Mouse (Mus musculus) limb, embryonic 13.5 days (tissue): Measurements from ENCODE around the gene Faap20. TPM values are rescaled to one million over a fixed set of nuclear protein-coding genes. Genes with fewer than 3 reads are reported as not detected.

Experiments used
- ATAC-seq: fragments of 200-750 bp; cut with Nextera tagmentation; 2 replicates; pipeline ENCODE4 v1.8.0; 2017; ENCODE audit warnings: low read depth, moderate number of reproducible peaks, moderate TSS enrichment; ENCODE audit not compliant: low FRiP score
- H3K27ac ChIP-seq: fragments of 300-500 bp; sonication (generic); 2 replicates; pipeline ENCODE4 v1.5.1; 2015; ENCODE audit warnings: inconsistent platforms, mild to moderate bottlenecking, moderate library complexity
- H3K27me3 ChIP-seq: fragments of 300-500 bp; sonication (generic); 2 replicates; pipeline ENCODE4 v1.6.1; 2015; ENCODE audit warnings: mild to moderate bottlenecking, inconsistent platforms
- H3K36me3 ChIP-seq: fragments of 300-500 bp; sonication (generic); 2 replicates; pipeline ENCODE4 v1.6.1; 2015; ENCODE audit warnings: inconsistent platforms, mild to moderate bottlenecking, moderate library complexity
- H3K4me1 ChIP-seq: fragments of 300-500 bp; sonication (generic); 2 replicates; pipeline ENCODE4 v1.6.1; 2015; ENCODE audit warnings: inconsistent platforms
- H3K4me2 ChIP-seq: fragments of 300-500 bp; sonication (generic); replicated peaks from 2 replicates; pipeline ENCODE4 v1.6.1; 2015; ENCODE audit warnings: inconsistent platforms, mild to moderate bottlenecking, moderate library complexity
- H3K4me3 ChIP-seq: fragments of 300-500 bp; sonication (generic); 2 replicates; pipeline ENCODE4 v1.5.1; 2015; ENCODE audit warnings: moderate library complexity, mild to moderate bottlenecking, inconsistent platforms
- H3K9ac ChIP-seq: fragments of 300-500 bp; sonication (generic); 2 replicates; pipeline ENCODE4 v1.6.1; 2015; ENCODE audit warnings: mild to moderate bottlenecking, inconsistent platforms
- H3K9me3 ChIP-seq: fragments of 300-500 bp; sonication (generic); 2 replicates; pipeline ENCODE4 v1.6.1; 2016; ENCODE audit warnings: inconsistent platforms
- WGBS: fragments of 180-500 bp; shearing (Covaris S2); methylation state at CpG from one replicate; pipeline ENCODE4 v1.1.7; 2015; 5-methylcytosine and 5-hydroxymethylcytosine counted together
- polyA plus RNA-seq: library from polyadenylated mRNA; unstranded; fragments of >200 nt; fragmentation: Nextera tagmentation; extraction: Ambion mirVana; gene quantifications from 2 replicates; pipeline ENCODE4 v1.2.1, GENCODE M21; 2015

The Faap20 gene
- polyA plus RNA-seq, 1 experiment from 2014 or later: 92.1 TPM

GRCm38 (mm10) chr4:155295996-155296395 lies 46.4 kb downstream of the Faap20 start:
- no peak for ATAC-seq
- Histone ChIP-seq H3K9ac (no peak overlapping the region), H3K36me3 (no peaks in the 10 kb centered on the region), H3K9me3 (no peaks in the 10 kb centered on the region), H3K27me3 (no peaks in the 10 kb centered on the region), H3K27ac (peak overlapping the region; percentile 28; the same call in 1 of the 2 replicates), H3K4me3 (no peak overlapping the region), H3K4me2 (no peak overlapping the region), H3K4me1 (peaks cover 30% of the 10 kb centered on the region)
- 63% methylated on average over 4 of the region's 4 CpGs for WGBS

DNA sequence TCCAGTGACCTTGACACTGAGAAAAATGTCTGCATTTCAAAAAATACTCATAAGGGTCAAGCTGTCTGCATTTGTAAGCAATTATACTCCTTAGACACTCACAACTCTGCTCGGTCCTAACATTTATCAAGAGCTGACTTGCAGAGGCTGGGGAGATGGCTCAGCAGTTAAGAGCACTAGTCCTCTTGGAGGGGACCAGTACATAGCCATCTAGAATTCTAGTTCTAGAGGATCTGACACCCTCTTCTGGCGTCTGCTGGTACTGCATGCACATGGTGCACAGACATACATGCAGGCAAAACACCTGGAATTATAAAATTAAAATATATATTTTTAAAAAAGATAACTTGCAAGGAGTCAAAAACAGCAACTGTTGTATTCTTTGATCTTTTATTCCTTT lies 47.5 kb downstream of the Faap20 start:
- Histone ChIP-seq H3K27me3 (no peaks in the 10 kb centered on the region), H3K9me3 (no peaks in the 10 kb centered on the region)
- 51% methylated on average over 2 of the region's 2 CpGs for WGBS

DNA sequence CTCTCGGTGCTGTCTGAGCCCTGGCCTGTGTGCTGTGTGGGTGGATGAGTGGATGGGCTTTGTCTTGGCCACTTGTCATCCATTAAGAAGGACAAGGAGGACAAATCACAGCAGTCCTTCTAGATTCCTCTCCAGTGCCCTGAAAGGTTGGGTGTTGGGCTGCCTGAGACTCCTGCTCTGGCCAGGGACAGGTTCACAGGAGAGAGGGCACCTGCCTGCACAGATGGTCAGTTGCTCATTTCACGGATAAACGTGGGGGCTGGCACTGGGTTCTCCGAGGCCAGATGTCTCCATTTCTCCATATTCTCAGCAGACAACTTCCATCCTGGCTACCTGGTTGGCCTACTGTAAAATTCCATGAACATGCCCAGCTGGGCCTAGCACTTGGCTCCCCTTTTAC lies 49.2 kb downstream of the Faap20 start:
- WGBS: 82% methylated on average over 4 of the region's 4 CpGs
- no peak overlapping the region for H3K4me2 ChIP-seq
- H3K9me3 ChIP-seq: no peaks in the 10 kb centered on the region
- H3K36me3 ChIP-seq: no peaks in the 10 kb centered on the region
- peaks cover 45% of the 10 kb centered on the region for H3K4me1 ChIP-seq
- H3K27ac ChIP-seq: no peak overlapping the region; the same call in 1 of the 2 replicates
- no peak overlapping the region for H3K4me3 ChIP-seq
- H3K27me3 ChIP-seq: no peaks in the 10 kb centered on the region
- no peak for ATAC-seq
- H3K9ac ChIP-seq: no peak overlapping the region

More for the DNA sequence above, 47.5 kb downstream of the Faap20 start:
- H3K9ac ChIP-seq: no peak overlapping the region
- no peak overlapping the region for H3K27ac ChIP-seq
- H3K4me3 ChIP-seq: no peak overlapping the region
- no peak for ATAC-seq
- H3K4me2 ChIP-seq: no peak overlapping the region
- H3K36me3 ChIP-seq: no peaks in the 10 kb centered on the region
- peaks cover 40% of the 10 kb centered on the region for H3K4me1 ChIP-seq

DNA sequence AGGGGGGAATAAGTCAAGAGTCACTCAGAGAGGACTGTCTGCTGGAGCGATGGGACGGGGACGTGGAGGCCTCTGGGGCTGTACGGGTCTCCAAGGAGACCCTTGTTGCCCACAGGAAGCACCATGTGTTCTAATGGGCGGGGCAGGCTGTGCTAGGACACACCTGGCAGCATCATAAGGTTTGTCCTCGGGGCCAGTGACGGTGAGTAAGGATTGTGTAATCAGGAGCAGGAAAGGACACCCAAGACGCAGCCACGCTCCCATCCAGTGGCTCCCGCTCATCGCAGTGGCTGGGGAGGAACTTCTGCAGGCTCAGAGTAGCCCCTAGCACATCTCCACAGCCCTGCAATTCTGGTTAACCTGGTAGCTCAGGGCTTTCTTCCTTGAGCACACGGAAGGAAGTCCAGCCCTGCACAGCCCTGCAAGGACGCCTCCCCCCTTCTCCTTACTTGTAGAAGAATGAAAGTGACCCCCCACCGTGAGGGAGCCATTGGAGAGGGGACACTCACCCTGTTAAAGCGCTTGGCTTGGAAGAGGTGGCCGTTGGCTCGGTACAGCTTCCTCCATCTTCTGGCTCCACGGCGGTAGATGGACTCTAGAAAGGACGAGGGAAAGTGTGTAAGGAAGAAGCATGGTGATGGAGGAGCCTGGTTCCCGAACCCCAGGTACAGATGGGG lies 51.0 kb downstream of the Faap20 start:
- Histone ChIP-seq H3K27ac (peak overlapping the region; percentile 81), H3K4me3 (no peak overlapping the region), H3K36me3 (no peaks in the 10 kb centered on the region), H3K4me2 (no peak overlapping the region), H3K4me1 (peaks cover 45% of the 10 kb centered on the region), H3K27me3 (no peaks in the 10 kb centered on the region), H3K9ac (peak overlapping the region; percentile 39; the same call in 1 of the 2 replicates), H3K9me3 (no peaks in the 10 kb centered on the region)
- 79% methylated on average over 21 of the region's 21 CpGs for WGBS
- ATAC-seq: no peak

GRCm38 (mm10) chr4:155301098-155301447 lies 51.5 kb downstream of the Faap20 start:
- no peak for ATAC-seq
- Histone ChIP-seq H3K9me3 (no peaks in the 10 kb centered on the region), H3K4me3 (no peak overlapping the region), H3K36me3 (no peaks in the 10 kb centered on the region), H3K9ac (peak overlapping the region; percentile 6; the same call in 1 of the 2 replicates), H3K4me1 (peaks cover 46% of the 10 kb centered on the region), H3K27ac (peak overlapping the region; percentile 81), H3K27me3 (no peaks in the 10 kb centered on the region), H3K4me2 (no peak overlapping the region)
- 80% methylated on average over 7 of the region's 7 CpGs for WGBS

- WGBS: 38% methylated on average over 4 of the region's 4 CpGs
- H3K27ac ChIP-seq: peak overlapping the region; percentile 81
- no peak for ATAC-seq
These were observed 52.4 kb downstream of the Faap20 start for GRCm38 (mm10) chr4:155301965-155302364.

DNA sequence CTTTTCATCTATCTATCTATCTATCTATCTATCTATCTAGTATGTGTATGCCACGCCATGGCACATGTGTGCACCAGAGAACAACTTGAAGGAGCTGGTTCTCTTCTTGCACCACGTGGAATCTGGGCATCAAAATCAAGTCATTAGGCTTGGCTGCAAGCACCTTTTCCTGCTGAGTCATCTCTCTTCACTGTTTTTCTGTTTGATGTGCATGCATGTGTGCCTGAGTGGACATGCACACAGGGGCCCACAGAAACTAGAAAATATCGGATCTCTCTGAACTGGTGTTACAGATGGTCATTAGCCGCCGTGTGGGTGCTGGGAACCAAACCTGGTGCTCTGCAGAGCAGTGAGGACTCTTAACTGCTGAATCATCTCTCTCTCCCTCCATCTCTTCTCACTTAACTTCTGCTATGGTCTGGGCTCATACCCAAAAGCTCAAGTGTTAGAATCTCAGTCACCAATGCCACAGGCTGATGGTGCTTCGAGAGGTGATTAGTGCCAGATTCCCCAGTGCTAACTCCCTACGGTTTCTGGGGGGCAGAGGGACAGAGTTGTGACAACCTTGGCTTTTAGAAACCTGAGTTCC lies 55.0 kb downstream of the Faap20 start:
- Histone ChIP-seq H3K4me3 (no peak overlapping the region), H3K36me3 (no peaks in the 10 kb centered on the region), H3K4me1 (peaks cover 64% of the 10 kb centered on the region), H3K27ac (no peak overlapping the region), H3K27me3 (no peaks in the 10 kb centered on the region), H3K9me3 (no peaks in the 10 kb centered on the region), H3K9ac (no peak overlapping the region), H3K4me2 (no peak overlapping the region)
- no peak for ATAC-seq
- 82% methylated on average over 7 of the region's 7 CpGs for WGBS

More at GRCm38 (mm10) chr4:155301965-155302364, 52.4 kb downstream of the Faap20 start:
- Histone ChIP-seq H3K9me3 (no peaks in the 10 kb centered on the region), H3K36me3 (no peaks in the 10 kb centered on the region), H3K27me3 (no peaks in the 10 kb centered on the region), H3K4me3 (no peak overlapping the region), H3K4me2 (no peak overlapping the region), H3K4me1 (peaks cover 49% of the 10 kb centered on the region), H3K9ac (no peak overlapping the region)

DNA sequence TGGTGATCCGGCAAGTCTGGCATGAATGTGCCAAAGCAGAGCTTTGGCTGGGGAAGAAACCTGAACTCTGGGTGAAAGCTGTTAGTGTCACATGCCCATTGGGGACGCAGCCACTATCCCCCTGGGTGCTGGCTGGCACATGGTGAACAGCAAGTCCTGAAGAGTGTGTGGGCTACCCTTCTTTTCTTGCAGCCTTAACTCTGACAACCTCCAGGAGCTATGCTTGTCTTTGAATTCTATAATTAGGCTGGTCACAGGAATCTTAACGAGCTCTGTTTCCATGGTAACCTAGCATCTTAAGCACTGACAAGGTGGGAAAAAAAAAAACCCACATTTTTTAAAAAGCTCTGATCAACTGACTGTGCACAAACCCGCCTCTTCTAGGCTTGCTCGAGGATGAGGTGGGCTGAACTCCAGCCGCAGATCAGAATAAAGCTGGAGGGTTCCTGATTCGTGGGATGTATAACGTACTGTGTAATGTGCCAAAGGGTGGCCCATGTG lies 56.0 kb downstream of the Faap20 start:
- WGBS: 36% methylated on average over 8 of the region's 8 CpGs
- Histone ChIP-seq H3K4me2 (no peak overlapping the region), H3K4me3 (no peak overlapping the region), H3K4me1 (peaks cover 57% of the 10 kb centered on the region), H3K27ac (no peak overlapping the region; the same call in 1 of the 2 replicates), H3K9ac (0 out of 2 replicates have a peak overlapping the region, but pooled peaks have one; percentile 19), H3K36me3 (no peaks in the 10 kb centered on the region), H3K27me3 (no peaks in the 10 kb centered on the region), H3K9me3 (no peaks in the 10 kb centered on the region)
- no peak for ATAC-seq

Other genes starting within 250 kb of the Faap20 start
- gene Plch2, start 193.0 kb upstream of the Faap20 start, polyA plus RNA-seq: 3.6 and 4.1 TPM in 2 replicates
- 22.3 and 22.6 TPM in 2 replicates for gene Pex10, start 182.8 kb upstream of the Faap20 start, polyA plus RNA-seq
- 147 and 149 TPM in 2 replicates for gene Rer1, start 163.4 kb upstream of the Faap20 start, polyA plus RNA-seq
- 4.9 and 7.5 TPM in 2 replicates for gene Morn1, start 163.2 kb upstream of the Faap20 start, polyA plus RNA-seq
- 24.4 and 24.8 TPM in 2 replicates for gene Ski, start 27.2 kb upstream of the Faap20 start, polyA plus RNA-seq
- 7.2 and 9.2 TPM in 2 replicates for gene Prkcz, start 111.6 kb downstream of the Faap20 start, polyA plus RNA-seq
- 0.15 and 0.29 TPM in 2 replicates for gene Gabrd, start 148.3 kb downstream of the Faap20 start, polyA plus RNA-seq
- gene Cfap74, start 159.4 kb downstream of the Faap20 start, polyA plus RNA-seq: 5.6 and 6.1 TPM in 2 replicates
- not detected in 2 replicates for gene Tmem52, start 219.3 kb downstream of the Faap20 start, polyA plus RNA-seq
- gene Gnb1, start 241.6 kb downstream of the Faap20 start, polyA plus RNA-seq: 506 and 533 TPM in 2 replicates